Mouse (Mus musculus): ENCODE measurements around the gene Fam136a.

DNA sequence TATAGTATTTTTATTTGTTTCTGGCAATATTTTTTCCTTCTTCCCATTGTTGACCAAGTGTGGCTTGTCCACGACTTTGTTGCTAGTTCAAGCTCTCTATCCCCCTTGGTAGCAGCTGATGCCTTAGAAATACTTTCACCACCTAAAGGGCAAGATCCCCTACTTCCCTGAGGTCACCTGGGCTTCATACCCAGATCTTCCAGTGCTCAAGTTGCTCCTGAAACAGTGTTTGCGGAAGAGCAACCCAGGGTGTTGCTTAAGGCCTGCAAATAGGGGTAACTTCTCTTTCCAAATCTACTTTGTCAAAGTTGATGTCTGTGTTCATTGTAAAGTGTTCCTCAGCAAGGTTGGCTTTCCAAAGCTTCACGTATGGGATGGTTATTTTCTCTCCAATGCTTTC lies 53.8 kb downstream of the Fam136a start:
- TF ChIP-seq GATA1 (IDR thresholded peaks at IDR 0.05; ENCODE audit: low read length): no peak
- TF ChIP-seq TAL1 (IDR thresholded peaks at IDR 0.05; ENCODE audit: low read length): no peak
